19 mouse cellular contexts compared by ENCODE assay signal in the genomic region with DNA sequence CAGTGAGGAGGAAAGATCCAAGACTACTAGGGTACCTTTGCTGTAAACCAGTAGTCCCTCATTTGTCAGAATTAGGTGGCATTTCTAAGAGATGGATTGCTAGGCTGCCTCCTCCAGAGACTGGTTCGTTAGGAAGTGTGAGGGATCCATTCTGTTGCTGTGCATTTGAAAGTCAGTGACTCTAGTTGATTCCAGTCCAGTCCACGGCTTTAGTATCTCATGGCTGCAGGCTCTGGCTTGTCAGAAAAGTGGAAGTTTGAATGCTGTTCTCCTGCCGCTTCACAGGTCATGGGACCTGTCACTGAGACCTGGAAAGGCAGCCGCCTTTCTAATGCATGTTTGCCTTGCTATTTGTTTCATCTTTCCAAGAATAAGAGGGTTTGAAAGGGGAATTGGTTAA.
A peak's percentile ranks its signal among the peaks of the same experiment; 100 is the strongest.
DNase-seq lines count a peak whose midpoint lies in the region; TF ChIP-seq lines count a peak whose summit lies in the region.
"Had no signal": no experiment of that assay in that cellular context is flagged by ENCODE, and none has a peak within 500 bp of the region (broad histone marks: within the 10 kb centered on the region; RNA-seq: fewer than 3 reads in every experiment).

No protein-coding gene starts in this region.

- peak overlapping the region; percentile 19 for H3K4me2 ChIP-seq in myocyte (ENCODE audit: low read depth)

- no peak for TF ChIP-seq POLR2A in heart, adult 2 months (IDR thresholded peaks at IDR 0.05; ENCODE audit: insufficient read depth, low read depth, low read length)
- no peak for TF ChIP-seq POLR2A in myocyte (IDR thresholded peaks at IDR 0.05; ENCODE audit: insufficient read length, low read depth)

- no peak overlapping the region for H3K27ac ChIP-seq in heart, embryonic 10.5 days
- no peak overlapping the region for H3K27ac ChIP-seq in heart, adult 2 months

- TF ChIP-seq EP300 in heart, adult 2 months (IDR thresholded peaks at IDR 0.05; ENCODE audit: insufficient read depth, low read depth, low read length) = no peak

- no peaks in the 10 kb centered on the region for H3K9me3 ChIP-seq in heart, embryonic 10.5 days
- H3K9me3 ChIP-seq: G1E had no signal

- no peaks in the 10 kb centered on the region for H3K27me3 ChIP-seq in heart, embryonic 10.5 days (ENCODE audit: insufficient read depth, poor library complexity, severe bottlenecking)
- no peaks in the 10 kb centered on the region for H3K27me3 ChIP-seq in heart, adult 2 months (ENCODE audit: control insufficient read depth, insufficient read depth, low read length)
- no peaks in the 10 kb centered on the region for H3K27me3 ChIP-seq in myocyte (ENCODE audit: control insufficient read depth, insufficient read depth, insufficient read length)
- H3K27me3 ChIP-seq: CH12.LX, Patski had no signal

- DNase-seq in heart, adult 11 months = peak; percentile 55
- DNase-seq in heart, postnatal 14 days = no peak
- peak; percentile 64 for DNase-seq in heart, embryonic 10.5 days (ENCODE audit: low spot score)
- DNase-seq in heart, adult 2 months = no peak
- DNase-seq in adrenal gland, postnatal 36 days = no peak
- DNase-seq: adrenal gland, adult 2 months; adrenal gland, adult 8-10 months; adrenal gland, postnatal 10 days; adrenal gland, postnatal 14 days; adrenal gland, postnatal 25 days; B cell, adult 2 months; cerebellum, adult 11 months; cerebellum, adult 11-12 months; cerebellum, adult 18-20 months; cerebellum, adult 2 months had no signal

- peaks cover 6% of the 10 kb centered on the region; the same call in 1 of the 2 replicates for H3K79me2 ChIP-seq in heart, adult 2 months (replicated peaks; ENCODE audit: control insufficient read depth, insufficient read depth, low read length)
- peaks cover 57% of the 10 kb centered on the region for H3K79me2 ChIP-seq in myocyte (ENCODE audit: control insufficient read depth, insufficient read depth)

- H3K36me3 ChIP-seq in heart, embryonic 10.5 days = peaks cover 16% of the 10 kb centered on the region; the same call in 1 of the 2 replicates
- H3K36me3 ChIP-seq in heart, adult 2 months (ENCODE audit: control insufficient read depth, insufficient read depth, low read length) = peaks cover 14% of the 10 kb centered on the region
- H3K36me3 ChIP-seq in myocyte (ENCODE audit: control insufficient read depth, insufficient read depth) = peaks cover 9% of the 10 kb centered on the region

- no peak overlapping the region for H3ac ChIP-seq in myocyte (ENCODE audit: control insufficient read depth, insufficient read length)

- TF ChIP-seq CTCF in heart, adult 2 months (IDR thresholded peaks at IDR 0.05) = no peak

- intact Hi-C loops in heart, postnatal 14 days (cut with DNase I) = loop anchor here (5.0 kb wide), 1 partner anchor 380 kb away; no protein-coding TSS in a partner anchor
- intact Hi-C loops in heart, adult 2 months (cut with DNase I) = no loop called here

- no peak overlapping the region for H3K4me3 ChIP-seq in heart, embryonic 10.5 days
- no peak overlapping the region for H3K4me3 ChIP-seq in heart, adult 2 months
- no peak overlapping the region for H3K4me3 ChIP-seq in myocyte

- H3K9ac ChIP-seq in heart, adult 2 months (ENCODE audit: low read depth, low read length) = no peak overlapping the region

- 84% methylated on average over 4 of the region's 4 CpGs for WGBS in heart, embryonic 10.5 days
- WGBS in heart, adult 2 months = 68% methylated on average over 4 of the region's 4 CpGs

- H3K4me1 ChIP-seq in heart, embryonic 10.5 days = peaks cover 17% of the 10 kb centered on the region
- H3K4me1 ChIP-seq in heart, adult 2 months (ENCODE audit: control insufficient read depth, insufficient read depth, low read length) = peaks cover 11% of the 10 kb centered on the region

TF ChIP-seq in myocyte, 11 proteins besides CTCF, POLR2A, EP300 and RAD21:
- TF ChIP-seq MAX (IDR thresholded peaks at IDR 0.05; ENCODE audit: low read depth) = no peak
- TF ChIP-seq E2F4 (IDR thresholded peaks at IDR 0.05; ENCODE audit: insufficient read depth) = no peak
- TF ChIP-seq MYOG (IDR thresholded peaks at IDR 0.05; ENCODE audit: control insufficient read depth in 1 of 3, insufficient read depth in 1 of 3, insufficient read length in 2 of 3, low read depth in 2 of 3) = no peak
- TF ChIP-seq USF1 (IDR thresholded peaks at IDR 0.05; ENCODE audit: low read depth) = no peak
- no peak for TF ChIP-seq TCF12 (IDR thresholded peaks at IDR 0.05; ENCODE audit: insufficient read depth, poor library complexity, severe bottlenecking)
- no peak for TF ChIP-seq REST (IDR thresholded peaks at IDR 0.05; ENCODE audit: insufficient read depth, insufficient read length)
TF ChIP-seq in myocyte: peak in this region for 0.

Comparison
In these comparisons a context has a peak if more than half of its experiments do, and no peak if none do; other contexts are left out.
1. DNase-seq: peak in heart, adult 11 months (single experiment) and heart, embryonic 10.5 days (single experiment); none in heart, postnatal 14 days (0 of 2), heart, adult 2 months (0 of 2) and adrenal gland, postnatal 36 days (0 of 2).